Mouse (Mus musculus): ENCODE measurements around the gene Scn8a. TPM values are rescaled to one million over a fixed set of nuclear protein-coding genes. Genes with fewer than 3 reads are reported as not detected.

Gene Scn8a
- polyA plus RNA-seq, 1 experiment from 2014 or later = 6.8 TPM

DNA sequence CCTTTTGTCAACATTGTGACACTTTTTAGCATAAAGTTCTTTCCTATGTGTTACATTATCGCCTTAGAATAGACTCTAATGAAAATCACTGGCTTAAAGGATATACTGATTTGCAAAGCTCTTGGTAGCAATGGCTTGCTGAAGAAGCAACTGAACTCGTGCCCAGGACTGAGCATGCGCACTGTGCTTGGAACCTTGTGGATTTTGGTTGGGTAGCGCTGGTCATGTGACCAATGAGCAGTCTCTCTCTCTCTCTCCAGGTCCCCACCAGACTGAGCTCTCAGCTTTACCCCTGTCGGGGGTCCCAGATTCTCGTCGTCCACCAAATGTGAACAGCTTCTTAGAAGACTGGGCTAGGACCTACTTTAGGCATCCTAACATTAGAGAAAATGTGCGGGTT lies 32.9 kb upstream of the Scn8a start:
- Histone ChIP-seq H3K27ac (ENCODE audit: low read depth, low read length) (no peak overlapping the region), H3K36me3 (ENCODE audit: control insufficient read depth, insufficient read depth, low read length) (no peaks in the 10 kb centered on the region), H3K4me2 (ENCODE audit: low read length) (no peak overlapping the region), H3K9me3 (replicated peaks; ENCODE audit: control insufficient read depth, low read length) (no peaks in the 10 kb centered on the region), H3K4me3 (ENCODE audit: low read depth, low read length) (no peak overlapping the region), H3K9ac (ENCODE audit: low read length) (no peak overlapping the region), H3K27me3 (replicated peaks; ENCODE audit: control insufficient read depth, insufficient read depth, low read length) (no peaks in the 10 kb centered on the region), H3K4me1 (ENCODE audit: control insufficient read depth, insufficient read depth, low read length) (no peaks in the 10 kb centered on the region)
- 80% methylated on average over 8 of the region's 8 CpGs for WGBS
- ATAC-seq (no peak), DNase-seq (ENCODE audit: low spot score) (no peak)

DNA sequence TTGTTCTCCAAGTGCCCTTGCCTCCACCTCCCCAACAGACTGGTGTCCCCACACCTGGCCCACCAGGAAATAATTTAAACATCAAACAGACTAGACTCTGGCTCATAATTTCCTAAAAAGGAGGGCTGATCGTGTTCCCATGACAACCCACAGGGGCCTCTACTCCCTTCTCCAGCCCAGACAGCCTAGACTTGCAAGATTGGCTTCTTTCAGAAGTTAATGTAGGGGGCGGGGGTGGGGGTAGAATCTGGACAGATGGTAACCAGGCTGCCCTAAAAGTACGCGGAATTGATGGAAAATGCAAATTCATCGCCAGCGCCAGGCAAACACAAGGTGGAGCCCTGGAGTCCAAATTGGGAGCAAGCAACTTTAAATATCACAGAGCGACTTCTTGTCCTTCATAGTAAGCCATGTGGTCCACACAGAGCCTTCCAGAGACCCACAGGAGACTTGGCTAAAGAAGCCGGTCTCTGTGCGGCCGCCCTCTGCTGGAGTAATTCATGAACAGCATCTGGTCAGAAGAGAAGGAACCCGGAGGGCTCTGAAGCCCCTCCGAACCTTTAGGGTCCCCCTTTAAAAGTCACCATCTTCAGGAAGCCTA lies 31.0 kb upstream of the Scn8a start:
- no peak overlapping the region for H3K4me3 ChIP-seq (ENCODE audit: low read depth, low read length)
- H3K4me2 ChIP-seq (ENCODE audit: low read length) = no peak overlapping the region
- 38% methylated on average over 12 of the region's 12 CpGs for WGBS
- H3K9me3 ChIP-seq (replicated peaks; ENCODE audit: control insufficient read depth, low read length) = no peaks in the 10 kb centered on the region
- no peaks in the 10 kb centered on the region for H3K4me1 ChIP-seq (ENCODE audit: control insufficient read depth, insufficient read depth, low read length)
- peak; percentile 42; the same call in 1 of the 2 replicates for ATAC-seq
- no peak overlapping the region for H3K27ac ChIP-seq (ENCODE audit: low read depth, low read length)
- DNase-seq (ENCODE audit: low spot score) = peak; percentile 73
- no peaks in the 10 kb centered on the region for H3K36me3 ChIP-seq (ENCODE audit: control insufficient read depth, insufficient read depth, low read length)
- H3K9ac ChIP-seq (ENCODE audit: low read length) = no peak overlapping the region
- no peaks in the 10 kb centered on the region for H3K27me3 ChIP-seq (replicated peaks; ENCODE audit: control insufficient read depth, insufficient read depth, low read length)

DNA sequence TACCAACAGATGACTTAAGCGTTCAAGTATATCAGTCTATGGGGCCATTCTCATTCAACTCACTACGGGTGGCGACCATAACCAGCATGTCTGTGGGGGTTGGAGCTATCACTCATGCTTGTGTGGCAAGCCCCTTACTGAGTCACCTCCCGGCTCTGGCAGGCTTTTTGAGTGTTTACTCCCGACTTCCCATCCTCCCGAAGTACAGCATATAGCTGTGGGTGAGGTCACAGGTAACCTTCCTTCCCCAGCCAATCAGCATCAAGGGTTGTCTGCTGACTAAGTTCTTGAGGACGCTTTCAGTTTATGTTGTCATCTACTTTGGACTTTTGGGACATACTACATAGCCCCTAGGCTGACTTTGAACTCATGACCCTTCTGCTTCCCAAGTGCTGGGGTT lies 25.3 kb upstream of the Scn8a start:
- H3K9me3 ChIP-seq (replicated peaks; ENCODE audit: control insufficient read depth, low read length) = 0 out of 2 replicates have a peak, but pooled peaks cover 5% of the 10 kb centered on the region
- no peak overlapping the region for H3K4me2 ChIP-seq (ENCODE audit: low read length)
- no peak for ATAC-seq
- WGBS = 92% methylated on average over 7 of the region's 7 CpGs
- no peak overlapping the region for H3K9ac ChIP-seq (ENCODE audit: low read length)
- no peaks in the 10 kb centered on the region for H3K36me3 ChIP-seq (ENCODE audit: control insufficient read depth, insufficient read depth, low read length)
- H3K4me3 ChIP-seq (ENCODE audit: low read depth, low read length) = no peak overlapping the region
- H3K4me1 ChIP-seq (ENCODE audit: control insufficient read depth, insufficient read depth, low read length) = peaks cover 3% of the 10 kb centered on the region; the same call in 1 of the 2 replicates
- no peak overlapping the region for H3K27ac ChIP-seq (ENCODE audit: low read depth, low read length)
- DNase-seq (ENCODE audit: low spot score) = no peak
- H3K27me3 ChIP-seq (replicated peaks; ENCODE audit: control insufficient read depth, insufficient read depth, low read length) = no peaks in the 10 kb centered on the region

DNA sequence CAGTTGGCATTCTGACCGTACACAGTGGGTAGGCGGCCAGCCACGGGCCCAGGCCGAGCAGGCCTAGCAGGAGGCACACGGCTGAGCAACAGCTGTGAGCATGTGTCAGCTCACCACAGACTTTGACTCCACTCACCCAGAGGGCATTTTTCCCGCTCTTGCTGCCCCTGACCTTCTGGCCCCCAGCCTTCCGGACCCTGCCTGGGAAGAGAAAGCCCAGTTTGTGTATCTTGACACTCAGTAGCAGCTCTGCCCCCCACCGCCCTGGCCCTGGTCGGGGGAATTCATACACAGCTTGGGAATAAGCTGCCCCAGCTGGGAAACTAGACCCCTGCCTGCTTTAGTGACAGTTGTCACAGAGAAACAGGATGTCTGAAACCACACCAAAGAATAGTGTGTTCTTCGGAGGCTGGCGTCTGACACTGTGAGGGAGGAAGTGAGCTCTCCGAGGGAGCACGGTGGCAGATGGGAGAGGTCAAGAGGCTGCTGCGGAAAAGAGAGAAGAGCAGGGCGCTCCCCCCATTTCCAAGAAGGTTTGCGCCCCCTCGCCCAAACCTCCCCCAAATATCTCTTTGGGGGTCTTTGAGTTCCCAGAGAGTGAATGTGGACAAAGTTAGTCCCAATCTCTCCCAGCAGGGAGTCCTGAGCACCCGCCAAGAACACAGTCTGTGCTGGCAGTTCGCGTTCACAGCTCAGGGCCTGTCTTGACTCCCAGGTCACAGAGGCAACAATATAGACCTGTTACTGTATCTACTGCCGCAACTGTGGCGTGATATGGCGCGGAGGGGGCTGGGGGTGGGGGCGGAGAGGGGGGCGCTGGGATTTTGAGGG lies 24.4 kb upstream of the Scn8a start:
- no peak overlapping the region for H3K4me3 ChIP-seq (ENCODE audit: low read depth, low read length)
- H3K36me3 ChIP-seq (ENCODE audit: control insufficient read depth, insufficient read depth, low read length) = no peaks in the 10 kb centered on the region
- no peaks in the 10 kb centered on the region for H3K27me3 ChIP-seq (replicated peaks; ENCODE audit: control insufficient read depth, insufficient read depth, low read length)
- peak; percentile 28 for DNase-seq (ENCODE audit: low spot score)
- 69% methylated on average over 26 of the region's 26 CpGs for WGBS
- H3K9ac ChIP-seq (ENCODE audit: low read length) = no peak overlapping the region
- no peak overlapping the region for H3K4me2 ChIP-seq (ENCODE audit: low read length)
- no peak for ATAC-seq
- H3K27ac ChIP-seq (ENCODE audit: low read depth, low read length) = peak overlapping the region; percentile 52; the same call in 1 of the 2 replicates
- H3K9me3 ChIP-seq (replicated peaks; ENCODE audit: control insufficient read depth, low read length) = 0 out of 2 replicates have a peak, but pooled peaks cover 5% of the 10 kb centered on the region
- H3K4me1 ChIP-seq (ENCODE audit: control insufficient read depth, insufficient read depth, low read length) = peaks cover 3% of the 10 kb centered on the region; the same call in 1 of the 2 replicates

DNA sequence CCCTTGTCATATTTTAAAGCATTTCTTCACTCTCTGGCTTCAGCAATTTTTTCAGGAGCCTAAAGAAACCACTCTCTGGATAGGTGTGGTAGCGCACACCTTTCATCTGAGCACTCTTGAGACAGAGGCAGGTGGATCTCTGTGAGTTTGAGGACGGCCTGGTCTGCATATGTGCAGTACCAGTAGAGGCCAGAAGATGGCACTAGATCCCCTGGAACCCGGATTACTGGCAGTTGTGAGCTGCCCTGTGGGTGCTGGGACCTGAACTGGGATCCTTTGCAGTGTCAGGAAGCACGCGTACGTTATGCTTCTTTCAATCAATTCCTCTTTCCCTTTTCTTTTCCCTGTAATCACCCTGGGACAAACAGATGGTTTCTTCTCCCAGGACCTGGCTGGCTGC lies 22.5 kb upstream of the Scn8a start:
- peaks cover 3% of the 10 kb centered on the region; the same call in 1 of the 2 replicates for H3K4me1 ChIP-seq (ENCODE audit: control insufficient read depth, insufficient read depth, low read length)
- H3K27me3 ChIP-seq (replicated peaks; ENCODE audit: control insufficient read depth, insufficient read depth, low read length) = no peaks in the 10 kb centered on the region
- H3K4me2 ChIP-seq (ENCODE audit: low read length) = no peak overlapping the region
- no peak overlapping the region for H3K4me3 ChIP-seq (ENCODE audit: low read depth, low read length)
- H3K36me3 ChIP-seq (ENCODE audit: control insufficient read depth, insufficient read depth, low read length) = no peaks in the 10 kb centered on the region
- no peak for DNase-seq (ENCODE audit: low spot score)
- 87% methylated on average over 6 of the region's 6 CpGs for WGBS
- H3K9ac ChIP-seq (ENCODE audit: low read length) = no peak overlapping the region
- no peak overlapping the region for H3K27ac ChIP-seq (ENCODE audit: low read depth, low read length)
- ATAC-seq = no peak
- H3K9me3 ChIP-seq (replicated peaks; ENCODE audit: control insufficient read depth, low read length) = 0 out of 2 replicates have a peak, but pooled peaks cover 5% of the 10 kb centered on the region

DNA sequence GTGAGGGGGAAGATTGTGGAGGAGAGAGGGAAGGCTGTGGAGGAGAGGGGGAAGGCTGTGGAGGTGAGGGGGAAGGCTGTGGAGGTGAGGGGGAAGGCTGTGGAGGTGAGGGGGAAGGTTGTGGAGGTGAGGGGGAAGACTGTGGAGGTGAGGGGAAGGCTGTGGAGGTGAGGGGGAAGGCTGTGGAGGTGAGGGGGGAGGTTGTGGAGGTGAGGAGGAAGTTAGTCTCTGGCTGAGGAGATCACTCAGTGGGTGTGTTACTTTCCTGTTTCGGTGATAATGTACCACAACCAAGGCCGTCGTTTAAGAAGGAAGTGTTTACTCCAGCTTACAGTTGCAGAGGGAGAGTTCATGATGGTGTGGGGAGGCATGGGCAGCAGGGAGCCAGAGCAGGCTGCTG lies 12.1 kb upstream of the Scn8a start:
- no peak overlapping the region for H3K9ac ChIP-seq (ENCODE audit: low read length)
- no peak for ATAC-seq
- 78% methylated on average over 3 of the region's 3 CpGs for WGBS
- no peak overlapping the region for H3K4me3 ChIP-seq (ENCODE audit: low read depth, low read length)
- no peak overlapping the region for H3K27ac ChIP-seq (ENCODE audit: low read depth, low read length)
- no peaks in the 10 kb centered on the region for H3K9me3 ChIP-seq (replicated peaks; ENCODE audit: control insufficient read depth, low read length)
- no peak for DNase-seq (ENCODE audit: low spot score)
- no peaks in the 10 kb centered on the region for H3K36me3 ChIP-seq (ENCODE audit: control insufficient read depth, insufficient read depth, low read length)
- H3K4me1 ChIP-seq (ENCODE audit: control insufficient read depth, insufficient read depth, low read length) = no peaks in the 10 kb centered on the region
- no peak overlapping the region for H3K4me2 ChIP-seq (ENCODE audit: low read length)
- H3K27me3 ChIP-seq (replicated peaks; ENCODE audit: control insufficient read depth, insufficient read depth, low read length) = no peaks in the 10 kb centered on the region

DNA sequence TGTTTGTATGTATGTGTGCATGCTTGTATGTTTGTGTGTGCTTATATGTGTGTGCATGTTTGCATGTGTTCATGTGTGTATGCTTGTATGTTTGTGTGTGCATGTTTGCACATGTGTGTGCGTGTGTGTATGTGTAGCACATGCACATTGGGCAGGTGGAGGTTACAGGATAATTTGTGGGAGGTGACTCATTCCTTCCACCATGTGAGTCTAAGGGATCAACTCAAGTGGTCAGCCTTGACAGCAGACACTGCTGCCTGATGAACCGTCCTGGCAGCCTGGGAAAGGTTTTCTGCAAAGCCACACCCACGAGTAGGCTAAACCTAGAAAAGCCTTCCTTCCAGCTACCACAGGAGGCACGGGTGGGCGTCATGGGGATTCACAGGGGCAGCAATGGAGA lies 8.8 kb upstream of the Scn8a start:
- no peaks in the 10 kb centered on the region for H3K4me1 ChIP-seq (ENCODE audit: control insufficient read depth, insufficient read depth, low read length)
- no peaks in the 10 kb centered on the region for H3K36me3 ChIP-seq (ENCODE audit: control insufficient read depth, insufficient read depth, low read length)
- ATAC-seq = no peak
- H3K27ac ChIP-seq (ENCODE audit: low read depth, low read length) = no peak overlapping the region
- WGBS = 41% methylated on average over 5 of the region's 5 CpGs
- H3K9ac ChIP-seq (ENCODE audit: low read length) = no peak overlapping the region
- H3K27me3 ChIP-seq (replicated peaks; ENCODE audit: control insufficient read depth, insufficient read depth, low read length) = no peaks in the 10 kb centered on the region
- no peaks in the 10 kb centered on the region for H3K9me3 ChIP-seq (replicated peaks; ENCODE audit: control insufficient read depth, low read length)
- no peak overlapping the region for H3K4me2 ChIP-seq (ENCODE audit: low read length)
- no peak for DNase-seq (ENCODE audit: low spot score)
- no peak overlapping the region for H3K4me3 ChIP-seq (ENCODE audit: low read depth, low read length)

DNA sequence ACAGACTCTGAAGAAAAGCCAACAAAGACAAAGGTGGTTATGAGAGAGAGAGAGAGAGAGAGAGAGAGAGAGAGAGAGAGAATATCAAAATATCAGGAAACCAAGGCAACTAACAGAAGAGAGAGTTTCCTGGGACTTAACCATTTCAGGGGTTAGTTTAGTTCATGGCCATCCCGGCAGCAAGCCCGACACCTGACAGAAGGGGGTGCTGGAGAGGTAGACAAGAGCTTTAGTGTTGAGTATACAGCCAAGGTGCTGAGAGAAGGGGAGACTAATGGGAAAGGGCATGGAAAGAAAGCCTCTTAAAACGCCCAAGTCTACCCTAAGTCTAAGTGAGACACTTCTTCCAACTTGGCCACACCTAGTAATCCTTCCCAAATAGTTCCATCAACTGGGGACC lies 4.1 kb upstream of the Scn8a start:
- Histone ChIP-seq H3K27ac (ENCODE audit: low read depth, low read length) (no peak overlapping the region), H3K4me2 (ENCODE audit: low read length) (no peak overlapping the region), H3K36me3 (ENCODE audit: control insufficient read depth, insufficient read depth, low read length) (no peaks in the 10 kb centered on the region), H3K27me3 (replicated peaks; ENCODE audit: control insufficient read depth, insufficient read depth, low read length) (0 out of 2 replicates have a peak, but pooled peaks cover 3% of the 10 kb centered on the region), H3K9ac (ENCODE audit: low read length) (no peak overlapping the region), H3K9me3 (replicated peaks; ENCODE audit: control insufficient read depth, low read length) (no peaks in the 10 kb centered on the region), H3K4me1 (ENCODE audit: control insufficient read depth, insufficient read depth, low read length) (no peaks in the 10 kb centered on the region; the same call in 1 of the 2 replicates), H3K4me3 (ENCODE audit: low read depth, low read length) (no peak overlapping the region)
- WGBS = 49% methylated on average over 3 of the region's 3 CpGs
- ATAC-seq (no peak), DNase-seq (ENCODE audit: low spot score) (no peak)
